Mouse (Mus musculus): ENCODE results near the gene Dio1. TPM values are rescaled to one million over a fixed set of nuclear protein-coding genes. Genes with fewer than 3 reads are reported as not detected.

Gene Dio1
- total RNA-seq (2023; ENCODE audit: inconsistent age): not detected in 4 replicates

DNA sequence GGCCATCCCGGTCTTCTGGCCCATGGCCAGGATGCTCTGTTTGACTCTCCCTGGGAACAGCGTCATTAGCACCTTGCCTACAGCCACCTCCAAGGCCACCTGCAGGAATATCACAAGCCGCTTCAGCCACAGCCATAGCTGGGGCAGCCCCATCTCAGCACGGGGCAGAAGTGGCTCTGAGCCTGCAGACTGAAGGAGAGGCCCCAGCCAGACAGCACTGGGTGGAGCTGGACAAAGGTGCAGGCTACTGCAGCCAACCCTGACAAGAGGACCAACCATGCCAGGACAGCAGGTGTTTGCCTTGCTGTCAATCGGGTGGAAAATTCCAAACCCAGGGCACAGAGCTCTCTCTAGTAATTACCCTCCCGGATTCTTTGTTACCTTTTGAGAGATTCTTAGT, at the start of gene Dio1:
Gene Dio1 (minus strand): TSS at position 204 of the 400 bp plus-strand sequence.

DNA sequence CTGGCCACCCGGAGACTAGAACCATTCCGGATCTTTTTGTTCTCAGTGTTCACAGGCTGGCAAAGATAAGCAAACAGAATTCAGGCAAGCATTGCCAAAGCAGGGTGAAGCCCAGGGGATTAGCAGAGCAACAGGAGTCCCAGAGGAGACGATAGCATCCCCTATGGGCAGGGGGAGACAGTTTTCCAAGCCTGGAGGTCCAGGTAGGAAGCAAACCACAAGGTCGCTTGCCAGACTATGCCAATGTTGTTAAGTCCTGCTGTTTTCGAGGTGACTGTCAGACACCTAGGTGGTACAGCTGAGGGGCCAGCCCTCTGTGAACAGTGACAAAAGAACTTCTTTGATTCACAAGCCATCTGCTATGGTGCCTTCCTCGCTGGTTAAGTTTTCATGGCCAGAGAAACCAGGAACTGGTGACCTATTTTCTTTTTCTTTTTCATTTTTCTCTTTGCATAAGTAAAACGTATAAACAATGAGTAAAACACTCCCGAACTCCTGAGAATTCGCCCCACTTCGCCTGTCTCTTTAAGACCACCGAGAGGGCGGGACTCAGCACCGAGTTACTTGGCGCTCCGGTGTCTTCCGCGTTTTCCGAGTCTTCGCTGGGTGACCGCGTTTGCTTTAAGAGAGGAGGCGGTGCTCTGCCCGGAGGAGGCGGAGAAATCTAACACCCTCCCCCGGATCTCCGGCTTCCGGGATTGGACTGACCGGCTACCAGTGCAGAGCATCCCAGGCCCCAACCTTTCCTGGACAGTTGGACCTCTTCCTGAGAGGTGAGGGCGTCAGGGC, 6.9 kb upstream of the Dio1 start, which contains the start of gene Yipf1:
Gene Yipf1 (plus strand): TSS at position 674 of the 789 bp plus-strand sequence.

DNA sequence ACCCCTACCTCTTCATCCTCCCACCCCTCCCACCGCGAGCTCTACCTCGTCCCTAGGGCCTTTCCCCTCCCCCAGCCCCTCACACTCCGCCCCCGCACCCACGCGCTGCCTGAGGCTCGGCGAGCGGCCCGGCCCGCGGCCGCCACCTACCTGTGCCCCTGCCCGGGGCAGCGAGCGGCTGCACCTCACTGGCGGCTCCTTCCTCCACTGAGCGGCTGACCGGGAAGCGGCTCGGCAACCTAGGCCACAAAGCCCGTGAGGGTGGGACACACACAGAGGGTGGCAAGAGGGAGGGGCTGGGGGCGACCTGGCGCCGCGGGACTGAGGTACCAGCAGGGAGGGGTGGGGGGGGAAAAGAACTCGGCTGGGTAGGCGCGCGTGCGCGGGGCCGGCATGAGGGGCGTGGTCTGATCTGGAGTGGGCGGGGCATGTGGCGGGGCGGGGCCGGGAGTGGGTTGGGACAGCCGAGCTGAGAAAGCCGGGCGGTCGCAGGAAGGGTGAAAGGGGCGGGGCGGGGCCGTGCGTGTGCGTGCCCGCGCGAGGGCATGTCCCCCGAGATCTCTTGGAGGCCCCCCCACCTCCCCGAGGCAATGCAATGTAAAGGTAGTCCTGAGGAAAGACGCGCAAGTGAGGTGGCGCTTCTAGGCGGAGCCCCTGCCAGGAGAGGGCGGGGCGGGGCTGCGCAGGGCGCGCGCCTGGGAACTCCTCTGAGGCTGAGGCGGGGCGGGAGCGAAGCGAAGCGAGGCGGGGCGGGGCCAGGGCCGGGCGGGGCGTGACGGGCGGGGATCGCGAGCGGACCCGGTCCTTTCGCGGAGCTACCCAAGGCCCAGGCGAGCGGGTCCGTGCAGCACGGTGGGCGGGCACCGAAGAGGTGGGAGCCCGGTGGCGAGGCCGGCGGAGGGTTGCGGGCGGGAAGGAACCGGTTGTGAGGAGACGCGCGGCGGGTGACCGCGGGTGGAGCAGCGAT, 53.6 kb downstream of the Dio1 start, which contains the start of the genes Lrrc42 and Hspb11:
Gene Lrrc42 (minus strand): TSS at position 408 of the 967 bp plus-strand sequence.
Gene Hspb11 (plus strand): TSS at position 469 of the 967 bp plus-strand sequence.

Other genes with a start within 250 kb of the Dio1 start
- gene Mrpl37, start 240.3 kb downstream of the Dio1 start, total RNA-seq (2023; ENCODE audit: inconsistent age): 68.1 to 71.2 TPM (median 69.9 TPM) in 4 replicates
- 9.5 to 14.0 TPM (median 10.8 TPM) in 4 replicates for gene Cyb5rl, start 240.2 kb downstream of the Dio1 start, total RNA-seq (2023; ENCODE audit: inconsistent age)
- not detected in 4 replicates for gene Cdcp2, start 210.3 kb downstream of the Dio1 start, total RNA-seq (2023; ENCODE audit: inconsistent age)
- 93.1 to 107 TPM (median 100 TPM) in 4 replicates for gene Tmem59, start 128.8 kb downstream of the Dio1 start, total RNA-seq (2023; ENCODE audit: inconsistent age)
- gene Tceanc2, start 128.1 kb downstream of the Dio1 start, total RNA-seq (2023; ENCODE audit: inconsistent age): 30.7 to 43.5 TPM (median 36.1 TPM) in 4 replicates
- gene Ldlrad1, start 98.0 kb downstream of the Dio1 start, total RNA-seq (2023; ENCODE audit: inconsistent age): not detected in 4 replicates
- gene Lrrc42, start 53.6 kb downstream of the Dio1 start, total RNA-seq (2023; ENCODE audit: inconsistent age): 17.3 to 31.8 TPM (median 24.8 TPM) in 4 replicates
- gene Hspb11, start 53.6 kb downstream of the Dio1 start, total RNA-seq (2023; ENCODE audit: inconsistent age): 11.3 to 13.8 TPM (median 12.7 TPM) in 4 replicates
- gene Yipf1, start 7.2 kb upstream of the Dio1 start, total RNA-seq (2023; ENCODE audit: inconsistent age): 42.1 to 48.6 TPM (median 47.3 TPM) in 4 replicates
- 6.8 to 11.3 TPM (median 7.5 TPM) in 4 replicates for gene Ndc1, start 60.6 kb upstream of the Dio1 start, total RNA-seq (2023; ENCODE audit: inconsistent age)
- gene Glis1, start 127.4 kb upstream of the Dio1 start, total RNA-seq (2023; ENCODE audit: inconsistent age): 1.0 TPM in 1 of 4 replicates, not detected in the others

All from B cell, adult (primary cell).